Mouse (Mus musculus): Measurements from ENCODE around the gene Mtus2.

DNA sequence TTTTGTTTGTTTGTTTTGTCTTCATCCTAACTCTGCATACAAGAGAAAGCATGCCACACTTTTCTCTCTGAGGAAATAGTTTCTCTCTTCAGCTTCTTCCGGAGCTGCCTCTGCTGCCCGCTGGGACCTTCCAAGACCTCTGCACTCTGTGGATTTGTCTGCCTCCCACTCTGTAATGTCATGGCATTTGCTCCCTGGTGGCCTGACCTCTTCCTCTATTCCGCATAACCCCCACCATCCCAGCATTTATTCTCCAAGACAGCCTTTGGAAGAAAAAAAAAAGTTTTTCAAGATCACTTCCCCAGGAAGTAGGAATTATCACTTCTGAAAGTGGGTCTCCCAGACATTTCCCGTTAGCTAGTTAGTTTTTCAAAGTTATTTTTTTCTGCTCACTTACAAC, 218.0 kb downstream of the Mtus2 start:
- TF ChIP-seq CTCF (conservative IDR thresholded peaks at IDR 0.05; ENCODE audit: insufficient read depth, insufficient read length, low read depth, low read length) = no peak
- no peak for TF ChIP-seq POLR2A (IDR thresholded peaks at IDR 0.05; ENCODE audit: low read depth, low read length)
